Mouse (Mus musculus): ENCODE results near the gene Icam4. TPM values are rescaled to one million over a fixed set of nuclear protein-coding genes. Genes with fewer than 3 reads are reported as not detected.

Gene Icam4
- polyA plus RNA-seq, 1 experiment from 2014 or later: 8.6 TPM

DNA sequence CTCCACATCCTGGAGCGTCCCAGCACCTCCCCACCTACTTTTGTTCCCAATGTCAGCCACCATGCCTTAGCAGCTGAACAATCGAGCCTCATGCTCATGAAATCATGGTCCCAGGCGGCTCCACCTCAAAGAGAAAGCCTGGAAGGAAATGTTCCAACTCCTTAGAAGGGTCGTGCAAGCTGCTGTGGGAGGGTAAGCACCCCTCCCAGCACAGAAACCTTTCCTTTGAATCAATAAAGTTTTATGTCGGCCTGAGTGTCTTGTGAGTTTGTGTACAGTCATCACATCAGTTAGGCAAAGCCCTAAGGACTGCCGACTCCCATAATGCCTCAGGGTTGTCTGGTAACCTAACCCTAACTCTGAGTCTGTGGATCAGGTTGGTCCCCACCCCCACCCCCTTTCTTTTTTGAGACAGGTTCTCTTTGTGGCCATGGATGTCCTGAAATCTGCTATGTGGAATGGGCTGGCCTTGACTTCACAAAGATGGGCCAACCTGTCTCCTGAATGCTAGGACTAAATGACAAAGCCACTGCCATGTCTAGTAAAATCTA, 538 bp upstream of the Icam4 start:
- H3K9ac ChIP-seq (ENCODE audit: low read length): no peak overlapping the region
- no peaks in the 10 kb centered on the region for H3K36me3 ChIP-seq (ENCODE audit: control insufficient read depth, insufficient read depth, low read length)
- no peak overlapping the region for H3K4me2 ChIP-seq (ENCODE audit: low read depth, low read length)
- ATAC-seq (ENCODE audit: insufficient read depth, low FRiP score): no peak
- peaks cover 27% of the 10 kb centered on the region for H3K27me3 ChIP-seq (ENCODE audit: control insufficient read depth, insufficient read depth, low read length)
- H3K4me3 ChIP-seq (replicated peaks; ENCODE audit: low read length): no peak overlapping the region
- H3K9me3 ChIP-seq (replicated peaks; ENCODE audit: control insufficient read depth, low read length): no peaks in the 10 kb centered on the region
- H3K27ac ChIP-seq (ENCODE audit: low read length): no peak overlapping the region
- WGBS: 66% methylated on average over 6 of the region's 6 CpGs
- H3K4me1 ChIP-seq (ENCODE audit: control insufficient read depth, insufficient read depth, low read length): peaks cover 30% of the 10 kb centered on the region

DNA sequence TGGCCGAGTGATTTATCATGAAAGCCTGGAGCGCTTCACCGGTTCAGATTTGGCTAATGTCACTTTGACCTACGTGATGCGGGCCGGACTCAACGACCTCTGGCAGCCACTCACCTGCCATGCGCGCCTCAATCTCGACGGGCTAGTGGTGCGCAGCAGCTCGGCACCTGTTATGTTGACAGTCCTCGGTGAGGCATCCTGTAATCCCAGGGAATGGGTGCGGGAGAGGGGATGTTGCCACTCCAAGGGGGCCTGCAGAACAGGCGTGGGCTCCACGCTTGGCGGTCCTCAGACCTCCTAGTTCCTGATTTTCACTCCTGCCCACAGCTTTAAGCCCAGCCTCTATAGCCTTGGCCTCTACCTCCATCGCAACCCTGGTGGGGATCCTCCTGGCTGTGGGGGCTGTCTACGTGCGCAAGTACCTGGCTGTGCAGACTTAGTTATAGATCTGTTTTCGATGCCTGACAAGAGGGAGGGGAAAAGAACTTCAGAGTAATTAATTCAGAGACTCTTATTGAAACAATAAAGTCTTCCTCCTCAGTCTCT, 955 bp downstream of the Icam4 start:
- no peak overlapping the region for H3K27ac ChIP-seq (ENCODE audit: low read length)
- H3K27me3 ChIP-seq (ENCODE audit: control insufficient read depth, insufficient read depth, low read length): peaks cover 40% of the 10 kb centered on the region
- H3K9me3 ChIP-seq (replicated peaks; ENCODE audit: control insufficient read depth, low read length): no peaks in the 10 kb centered on the region
- H3K9ac ChIP-seq (ENCODE audit: low read length): no peak overlapping the region
- ATAC-seq (ENCODE audit: insufficient read depth, low FRiP score): no peak
- H3K4me3 ChIP-seq (replicated peaks; ENCODE audit: low read length): peak overlapping the region; percentile 54
- H3K4me2 ChIP-seq (ENCODE audit: low read depth, low read length): peak overlapping the region; percentile 97
- peaks cover 31% of the 10 kb centered on the region for H3K4me1 ChIP-seq (ENCODE audit: control insufficient read depth, insufficient read depth, low read length)
- H3K36me3 ChIP-seq (ENCODE audit: control insufficient read depth, insufficient read depth, low read length): no peaks in the 10 kb centered on the region
- 17% methylated on average over 22 of the region's 22 CpGs for WGBS

DNA sequence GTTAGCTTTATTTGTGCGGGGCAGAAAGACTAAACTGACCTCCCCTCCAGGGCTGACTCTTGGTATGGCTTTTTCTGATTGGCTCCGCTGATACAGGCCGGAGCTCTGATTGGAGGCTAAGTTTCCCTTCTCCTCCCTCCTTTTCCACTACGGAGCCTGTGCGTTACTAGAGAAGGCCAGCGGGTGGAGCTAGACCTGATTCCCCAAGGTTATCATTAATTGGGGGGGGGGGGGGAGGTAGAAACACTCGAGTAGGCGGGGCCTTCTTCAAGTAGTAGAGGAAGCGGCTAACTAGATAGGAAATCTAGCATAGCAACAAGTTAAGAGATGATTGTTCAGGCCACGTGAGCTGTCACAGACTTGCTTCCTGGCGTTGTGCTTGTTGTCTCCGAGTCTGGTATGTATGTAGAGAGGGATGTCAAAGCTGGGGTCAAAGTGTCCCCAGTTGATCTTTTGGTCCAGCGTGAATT, 1.6 kb downstream of the Icam4 start:
- Histone ChIP-seq H3K4me3 (replicated peaks; ENCODE audit: low read length) (peak overlapping the region; percentile 54), H3K9ac (ENCODE audit: low read length) (peak overlapping the region; percentile 49; the same call in 1 of the 2 replicates), H3K4me1 (ENCODE audit: control insufficient read depth, insufficient read depth, low read length) (peaks cover 28% of the 10 kb centered on the region), H3K4me2 (ENCODE audit: low read depth, low read length) (peak overlapping the region; percentile 97), H3K27ac (ENCODE audit: low read length) (peak overlapping the region; percentile 56), H3K9me3 (replicated peaks; ENCODE audit: control insufficient read depth, low read length) (no peaks in the 10 kb centered on the region), H3K36me3 (ENCODE audit: control insufficient read depth, insufficient read depth, low read length) (no peaks in the 10 kb centered on the region), H3K27me3 (ENCODE audit: control insufficient read depth, insufficient read depth, low read length) (peaks cover 46% of the 10 kb centered on the region)
- WGBS: 0% methylated on average over 13 of the region's 13 CpGs
- peak; percentile 74; the same call in 1 of the 2 replicates for ATAC-seq (ENCODE audit: insufficient read depth, low FRiP score)

GRCm38 (mm10) chr9:21031251-21031895, 2.2 kb downstream of the Icam4 start:
- ATAC-seq (ENCODE audit: insufficient read depth, low FRiP score): peak; percentile 25
- Histone ChIP-seq H3K4me1 (ENCODE audit: control insufficient read depth, insufficient read depth, low read length) (peaks cover 28% of the 10 kb centered on the region), H3K27ac (ENCODE audit: low read length) (peak overlapping the region; percentile 56)

GRCm38 (mm10) chr9:21031896-21032351, 2.8 kb downstream of the Icam4 start, which contains the start of gene Icam5:
Icam5 (plus strand) TSS chr9:21032073.
- H3K4me1 ChIP-seq (ENCODE audit: control insufficient read depth, insufficient read depth, low read length): peaks cover 31% of the 10 kb centered on the region
- H3K27ac ChIP-seq (ENCODE audit: low read length): peak within 1 kb of the TSS; percentile 56
- ATAC-seq (ENCODE audit: insufficient read depth, low FRiP score): no peak

More at GRCm38 (mm10) chr9:21031251-21031895, 2.2 kb downstream of the Icam4 start:
- peak overlapping the region; percentile 97 for H3K4me2 ChIP-seq (ENCODE audit: low read depth, low read length)
- WGBS: under 1% methylated on average over 36 of the region's 36 CpGs
- H3K9ac ChIP-seq (ENCODE audit: low read length): peak overlapping the region; percentile 49
- H3K9me3 ChIP-seq (replicated peaks; ENCODE audit: control insufficient read depth, low read length): no peaks in the 10 kb centered on the region
- H3K4me3 ChIP-seq (replicated peaks; ENCODE audit: low read length): peak overlapping the region; percentile 54
- H3K27me3 ChIP-seq (ENCODE audit: control insufficient read depth, insufficient read depth, low read length): peaks cover 52% of the 10 kb centered on the region
- no peaks in the 10 kb centered on the region for H3K36me3 ChIP-seq (ENCODE audit: control insufficient read depth, insufficient read depth, low read length)

DNA sequence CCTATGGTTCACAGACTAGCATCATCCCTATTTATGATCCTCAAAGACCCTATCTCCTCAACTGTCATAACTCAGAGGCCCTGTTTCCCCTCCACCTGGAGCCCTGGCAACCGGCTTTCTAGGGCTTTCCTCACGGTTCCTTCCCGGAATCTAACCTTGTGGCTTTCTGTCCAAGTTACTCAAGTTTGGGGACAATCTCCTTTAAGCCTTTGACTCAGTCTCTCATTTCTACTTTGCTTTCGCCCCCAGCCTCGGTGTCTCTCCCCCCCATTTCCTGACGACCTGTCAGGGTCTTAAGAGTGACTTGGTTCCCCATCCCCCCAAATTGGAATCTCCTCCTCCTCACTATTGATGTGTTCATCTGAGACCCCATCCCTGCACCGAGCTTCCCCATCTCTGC, 3.3 kb downstream of the Icam4 start:
- 2% methylated on average over 7 of the region's 7 CpGs for WGBS
- Histone ChIP-seq H3K9me3 (replicated peaks; ENCODE audit: control insufficient read depth, low read length) (no peaks in the 10 kb centered on the region), H3K27me3 (ENCODE audit: control insufficient read depth, insufficient read depth, low read length) (peaks cover 62% of the 10 kb centered on the region), H3K4me2 (ENCODE audit: low read depth, low read length) (peak overlapping the region; percentile 97), H3K4me1 (ENCODE audit: control insufficient read depth, insufficient read depth, low read length) (peaks cover 36% of the 10 kb centered on the region), H3K4me3 (replicated peaks; ENCODE audit: low read length) (peak overlapping the region; percentile 54), H3K36me3 (ENCODE audit: control insufficient read depth, insufficient read depth, low read length) (no peaks in the 10 kb centered on the region), H3K9ac (ENCODE audit: low read length) (peak overlapping the region; percentile 64; the same call in 1 of the 2 replicates), H3K27ac (ENCODE audit: low read length) (no peak overlapping the region)
- no peak for ATAC-seq (ENCODE audit: insufficient read depth, low FRiP score)

More at GRCm38 (mm10) chr9:21031896-21032351, 2.8 kb downstream of the Icam4 start, which contains the start of gene Icam5:
- under 1% methylated on average over 35 of the region's 35 CpGs for WGBS
- peak within 1 kb of the TSS; percentile 64 for H3K9ac ChIP-seq (ENCODE audit: low read length)
- H3K27me3 ChIP-seq (ENCODE audit: control insufficient read depth, insufficient read depth, low read length): peaks cover 57% of the 10 kb centered on the region
- H3K36me3 ChIP-seq (ENCODE audit: control insufficient read depth, insufficient read depth, low read length): no peaks in the 10 kb centered on the region
- H3K4me3 ChIP-seq (replicated peaks; ENCODE audit: low read length): peak within 1 kb of the TSS; percentile 54
- H3K9me3 ChIP-seq (replicated peaks; ENCODE audit: control insufficient read depth, low read length): no peaks in the 10 kb centered on the region
- peak within 1 kb of the TSS; percentile 97 for H3K4me2 ChIP-seq (ENCODE audit: low read depth, low read length)

DNA sequence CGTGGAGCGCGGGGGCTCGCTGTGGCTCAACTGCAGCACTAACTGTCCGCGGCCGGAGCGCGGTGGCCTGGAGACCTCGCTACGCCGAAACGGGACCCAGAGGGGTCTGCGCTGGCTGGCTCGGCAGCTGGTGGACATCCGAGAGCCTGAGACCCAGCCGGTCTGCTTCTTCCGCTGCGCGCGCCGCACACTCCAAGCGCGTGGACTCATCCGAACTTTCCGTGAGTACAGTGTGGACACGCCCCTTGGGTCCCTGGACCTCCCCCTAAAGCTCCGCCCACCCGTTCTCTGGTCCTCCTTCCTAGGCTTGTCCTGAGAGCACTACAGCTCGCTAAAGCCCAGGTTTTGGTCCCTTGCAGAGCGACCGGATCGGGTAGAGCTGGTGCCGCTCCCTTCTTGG, 4.0 kb downstream of the Icam4 start:
- no peaks in the 10 kb centered on the region for H3K36me3 ChIP-seq (ENCODE audit: control insufficient read depth, insufficient read depth, low read length)
- peak overlapping the region; percentile 54 for H3K4me3 ChIP-seq (replicated peaks; ENCODE audit: low read length)
- peak; percentile 77 for ATAC-seq (ENCODE audit: insufficient read depth, low FRiP score)
- WGBS: under 1% methylated on average over 34 of the region's 34 CpGs
- peak overlapping the region; percentile 97 for H3K4me2 ChIP-seq (ENCODE audit: low read depth, low read length)
- H3K27me3 ChIP-seq (ENCODE audit: control insufficient read depth, insufficient read depth, low read length): peaks cover 69% of the 10 kb centered on the region
- H3K27ac ChIP-seq (ENCODE audit: low read length): no peak overlapping the region
- peak overlapping the region; percentile 64 for H3K9ac ChIP-seq (ENCODE audit: low read length)
- no peaks in the 10 kb centered on the region for H3K9me3 ChIP-seq (replicated peaks; ENCODE audit: control insufficient read depth, low read length)
- H3K4me1 ChIP-seq (ENCODE audit: control insufficient read depth, insufficient read depth, low read length): peaks cover 37% of the 10 kb centered on the region

DNA sequence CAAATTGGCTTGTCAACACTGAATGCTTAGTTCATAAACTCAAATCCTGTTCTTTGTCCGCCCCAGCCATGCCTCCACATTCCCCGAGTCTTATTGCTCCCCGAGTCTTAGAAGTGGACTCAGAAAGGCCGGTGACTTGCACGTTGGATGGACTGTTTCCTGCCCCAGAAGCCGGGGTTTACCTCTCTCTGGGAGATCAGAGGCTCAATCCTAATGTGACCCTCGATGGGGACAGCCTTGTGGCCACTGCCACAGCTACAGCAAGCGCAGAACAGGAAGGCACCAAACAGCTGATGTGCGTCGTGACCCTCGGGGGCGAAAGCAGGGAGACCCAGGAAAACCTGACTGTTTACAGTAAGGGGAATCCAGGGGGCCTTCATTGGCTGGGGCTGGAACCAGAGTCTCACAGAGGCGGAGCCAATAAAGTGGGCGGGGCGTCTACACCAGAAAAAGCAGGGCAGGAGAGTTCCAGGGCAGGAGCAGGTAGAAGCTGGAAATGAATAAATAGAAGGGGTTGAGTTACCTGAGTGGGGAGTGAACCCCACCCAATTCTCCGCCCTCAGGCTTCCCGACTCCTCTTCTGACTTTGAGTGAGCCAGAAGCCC, 5.4 kb downstream of the Icam4 start:
- ATAC-seq (ENCODE audit: insufficient read depth, low FRiP score): no peak
- 5% methylated on average over 17 of the region's 17 CpGs for WGBS

More for the DNA sequence above, 5.4 kb downstream of the Icam4 start:
- Histone ChIP-seq H3K36me3 (ENCODE audit: control insufficient read depth, insufficient read depth, low read length) (no peaks in the 10 kb centered on the region), H3K27me3 (ENCODE audit: control insufficient read depth, insufficient read depth, low read length) (peaks cover 75% of the 10 kb centered on the region), H3K27ac (ENCODE audit: low read length) (no peak overlapping the region), H3K4me1 (ENCODE audit: control insufficient read depth, insufficient read depth, low read length) (peaks cover 32% of the 10 kb centered on the region), H3K4me2 (ENCODE audit: low read depth, low read length) (no peak overlapping the region), H3K4me3 (replicated peaks; ENCODE audit: low read length) (no peak overlapping the region), H3K9ac (ENCODE audit: low read length) (no peak overlapping the region), H3K9me3 (replicated peaks; ENCODE audit: control insufficient read depth, low read length) (no peaks in the 10 kb centered on the region; the same call in 1 of the 2 replicates)
